Mouse (Mus musculus) right cerebral cortex, postnatal 14 days (tissue): ENCODE measurements around the gene Ppp6r2.
A peak's percentile ranks its signal among the peaks of the same experiment; 100 is the strongest.

Experiments
- DNase-seq: peaks from one replicate; pipeline ENCODE4 v3.0.0; 2022

Ppp6r2 gene

DNA sequence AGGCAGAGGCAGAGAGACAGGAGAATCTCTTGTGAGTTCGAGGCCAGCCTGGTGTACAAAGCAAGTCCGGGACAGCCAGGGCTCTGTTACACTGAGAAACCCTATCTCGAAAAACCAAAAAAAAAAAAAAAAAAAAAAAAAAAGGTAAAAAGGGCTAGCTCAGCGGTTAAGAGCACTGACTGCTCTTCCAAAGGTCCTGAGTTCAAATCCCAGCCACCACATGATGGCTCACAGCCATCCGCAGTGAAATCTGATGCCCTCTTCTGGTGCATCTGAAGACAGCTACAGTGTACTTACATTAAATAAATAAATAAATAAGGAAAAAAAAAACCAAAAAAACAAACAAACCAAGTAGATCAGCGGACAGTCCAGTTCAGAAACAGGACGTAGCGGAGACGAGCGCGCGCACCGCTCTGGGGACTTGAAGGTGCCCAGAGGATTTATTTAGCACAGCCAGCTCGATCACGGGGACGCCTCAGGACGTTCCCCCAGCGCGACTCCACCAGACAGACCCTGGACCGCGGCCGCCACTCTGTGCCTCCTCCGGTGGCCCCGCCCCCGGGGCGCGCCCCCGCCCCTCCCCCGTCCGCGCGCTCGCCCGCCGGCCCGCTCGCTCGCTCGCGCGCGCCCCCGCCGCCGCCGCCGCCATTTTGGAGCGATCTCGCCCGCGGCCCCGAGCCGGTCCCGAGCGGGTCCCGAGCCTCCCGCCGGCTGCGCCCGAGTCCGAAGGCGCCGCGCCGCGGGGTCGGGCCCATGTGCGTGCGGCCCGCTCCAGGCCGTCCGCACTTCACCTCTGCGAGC is at the start of gene Ppp6r2:
Gene Ppp6r2, plus strand, starts transcription at position 639 of the 801 bp plus-strand sequence.
- peak; percentile 82 for DNase-seq

DNA sequence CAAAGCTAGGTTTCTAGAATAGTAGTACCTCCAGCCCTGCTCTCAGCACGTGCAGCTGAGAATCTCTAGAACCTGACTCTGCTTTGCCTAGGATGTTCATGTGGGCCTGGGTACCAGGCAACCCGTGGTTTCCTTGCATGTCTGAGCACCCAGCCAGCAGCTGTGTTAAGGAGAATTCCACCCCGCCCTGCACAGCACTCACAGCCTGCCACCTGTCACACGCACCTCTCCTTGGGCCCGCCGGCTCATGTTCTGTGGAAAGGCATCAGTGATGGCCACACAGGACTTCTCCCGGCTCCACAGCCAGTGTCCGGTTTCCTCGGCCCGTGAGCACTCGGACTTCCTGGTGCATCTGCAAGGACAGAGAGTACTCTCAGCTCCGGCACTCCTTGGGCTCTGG is 45.9 kb upstream of the Ppp6r2 start:
- no peak for DNase-seq

DNA sequence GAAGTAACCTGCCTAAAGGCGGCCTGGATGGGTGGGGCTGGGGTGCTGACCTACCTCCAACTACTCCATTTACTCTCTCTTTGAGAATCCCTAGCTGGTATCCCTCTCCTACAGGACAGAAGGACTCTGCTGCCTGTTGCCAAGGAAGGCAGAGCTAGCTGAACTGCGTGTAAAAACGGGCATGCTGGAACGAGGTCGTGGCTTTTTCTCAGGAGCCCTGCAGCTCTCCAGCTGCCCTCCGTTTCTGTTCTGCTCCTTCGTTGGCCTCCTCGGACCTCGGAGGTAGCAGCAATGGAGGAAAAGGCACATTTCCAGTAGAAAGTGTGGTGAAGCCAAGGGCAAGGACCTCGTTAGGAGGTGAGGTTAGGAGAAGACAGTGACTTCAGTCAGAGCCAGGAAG is 42.4 kb upstream of the Ppp6r2 start:
- no peak for DNase-seq

DNA sequence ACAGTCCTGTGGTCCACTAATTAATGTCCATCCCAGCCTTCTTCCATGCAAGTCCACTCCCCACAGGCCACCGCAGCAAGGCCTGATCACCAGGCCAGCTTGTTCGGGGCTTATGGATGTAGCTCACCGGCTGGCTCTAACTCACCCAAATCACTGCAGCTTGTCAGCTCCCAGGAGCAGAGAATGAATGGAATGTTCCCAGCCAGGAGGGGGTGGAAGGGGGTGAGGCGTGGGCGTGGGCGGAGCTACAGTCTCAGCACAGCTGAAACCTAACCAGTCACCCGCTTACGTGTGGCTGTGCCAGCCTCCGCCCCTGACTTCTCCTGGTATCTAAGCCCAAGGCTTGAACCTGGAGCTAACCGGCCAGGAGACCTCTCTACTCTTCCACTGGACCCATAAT is 41.9 kb upstream of the Ppp6r2 start:
- peak; percentile 80 for DNase-seq

DNA sequence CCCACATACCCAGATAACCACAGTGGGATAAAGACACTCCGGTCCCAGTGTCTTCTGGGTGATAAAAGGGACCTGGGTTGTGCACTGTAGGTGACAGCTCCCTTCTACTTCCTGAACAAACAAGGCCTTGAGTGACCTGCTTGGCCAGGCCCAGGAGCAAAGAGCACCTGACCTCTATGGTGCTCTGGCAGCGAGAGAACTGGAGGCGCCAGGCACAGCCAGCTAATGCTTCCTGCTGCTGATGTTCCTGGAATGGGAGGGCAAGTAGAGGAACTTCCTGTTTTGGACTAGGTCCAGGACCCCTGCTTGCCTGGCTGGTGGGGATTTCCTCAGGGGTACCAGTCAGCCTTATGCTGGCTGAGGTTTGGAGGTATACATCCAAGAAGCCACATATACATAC is 41.3 kb upstream of the Ppp6r2 start:
- no peak for DNase-seq

DNA sequence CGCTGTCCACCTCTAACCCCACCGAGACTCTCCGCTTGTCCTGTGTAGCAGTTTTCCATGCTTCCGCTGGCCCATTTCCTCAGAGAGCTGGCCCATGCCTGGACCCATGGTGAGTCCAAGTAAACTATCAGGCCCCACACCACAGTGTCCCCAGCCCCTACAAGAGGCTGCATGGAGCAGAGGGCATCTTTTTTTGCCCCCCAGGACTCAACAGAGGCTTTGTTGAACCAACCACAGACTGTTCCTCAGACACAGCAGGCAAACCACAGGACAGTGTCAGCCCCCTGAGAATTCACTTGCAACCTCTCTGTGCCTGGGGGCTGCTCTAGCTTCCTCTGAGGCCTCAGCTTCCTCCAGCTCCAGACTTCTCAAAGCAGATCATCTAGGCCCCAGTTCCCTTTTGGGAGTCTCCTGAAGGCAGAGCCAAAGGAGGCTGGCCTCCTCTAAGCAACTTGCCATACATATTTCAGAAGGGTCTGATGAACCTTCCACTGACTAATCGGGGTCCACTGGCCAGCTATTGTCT is 39.8 kb upstream of the Ppp6r2 start:
- no peak for DNase-seq

DNA sequence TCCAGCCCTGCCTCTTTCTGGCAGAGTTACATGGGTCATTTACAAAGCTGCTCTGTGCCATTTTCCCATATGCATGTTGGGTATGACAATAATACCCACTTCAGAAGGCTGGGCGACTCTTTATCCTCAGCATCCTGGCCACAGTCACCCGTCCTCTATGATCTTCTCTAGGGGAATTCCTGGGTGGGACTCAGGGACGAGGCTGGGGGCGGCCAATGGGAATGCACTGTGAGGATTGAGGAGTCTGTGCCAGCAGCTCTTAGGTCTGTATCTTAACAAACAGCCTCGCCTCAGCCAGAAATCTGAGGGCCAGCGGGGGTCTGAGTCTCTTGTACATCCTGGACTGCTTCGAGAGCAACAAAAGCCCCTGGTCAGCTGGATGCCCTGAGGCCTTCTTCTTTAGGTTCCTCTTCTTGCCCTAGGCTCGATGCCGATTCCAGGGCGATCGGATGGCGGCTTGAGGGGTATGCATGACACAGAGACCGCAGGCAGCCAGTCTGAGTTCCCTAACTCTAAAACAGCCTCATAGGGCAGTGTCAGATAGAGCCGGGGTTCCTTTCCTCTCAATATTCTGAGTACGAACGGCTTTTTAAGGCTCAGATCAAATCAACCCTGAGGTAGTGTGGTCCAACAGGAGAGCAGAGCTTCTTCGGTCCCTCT is 38.9 kb upstream of the Ppp6r2 start:
- DNase-seq, result no peak

DNA sequence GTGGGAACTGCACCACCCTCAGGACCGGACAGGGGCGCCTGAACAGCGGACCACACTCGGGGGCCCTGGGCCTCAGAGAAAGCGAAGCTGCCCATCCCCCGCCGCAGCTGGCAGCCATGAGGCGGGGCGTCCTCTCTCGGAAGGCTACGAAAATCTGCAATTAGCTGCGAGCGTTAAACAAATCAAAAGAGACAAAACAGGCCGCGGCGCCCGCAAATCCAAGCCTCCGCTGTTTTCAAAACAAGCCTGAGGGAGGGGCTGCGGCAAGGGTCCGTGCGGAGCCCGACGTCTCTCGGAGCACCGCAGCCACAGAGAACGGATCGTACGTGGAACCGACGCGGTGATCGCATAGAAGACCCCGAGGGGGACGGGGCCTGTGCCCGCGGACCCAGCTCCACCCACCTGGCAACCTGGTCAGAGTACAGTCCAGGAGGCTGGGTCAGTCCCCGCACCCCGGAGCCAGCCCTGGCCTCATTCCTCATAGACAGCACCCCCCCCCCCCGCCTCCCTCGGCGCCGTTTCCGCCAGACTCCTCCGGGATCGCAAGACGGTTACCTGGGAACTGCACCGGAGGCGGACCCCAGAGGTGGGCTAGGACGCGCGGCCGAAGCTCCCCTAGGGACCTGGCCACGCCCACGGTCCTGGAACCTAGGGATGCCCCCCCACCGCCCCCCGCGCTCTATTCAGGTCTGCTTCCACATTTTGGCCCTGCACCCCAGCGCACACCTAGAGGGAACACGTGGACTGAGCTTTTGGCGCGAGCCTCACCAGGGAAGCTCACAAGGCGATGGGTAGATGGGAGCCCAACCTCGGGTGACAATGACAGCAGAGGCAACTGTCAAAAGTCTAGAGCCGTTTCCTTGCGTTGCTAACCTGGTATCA is 38.1 kb upstream of the Ppp6r2 start:
- DNase-seq, result peak; percentile 67

DNA sequence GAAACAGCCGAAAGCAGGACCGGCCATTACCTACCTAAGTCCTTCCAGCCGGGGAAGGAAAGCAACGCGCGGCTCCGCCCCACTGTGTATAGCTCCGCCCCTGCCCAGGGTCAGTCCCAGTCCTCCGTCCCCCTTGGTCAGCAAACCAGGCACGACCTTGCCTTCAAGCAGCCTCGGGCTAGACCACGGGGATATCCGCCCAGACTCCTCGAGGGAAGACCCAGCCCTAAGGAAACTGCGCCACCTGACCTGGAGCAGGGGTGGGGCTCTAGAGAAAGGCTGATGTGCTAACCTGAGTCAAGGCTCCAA is 37.5 kb upstream of the Ppp6r2 start:
- DNase-seq, result peak; percentile 49

DNA sequence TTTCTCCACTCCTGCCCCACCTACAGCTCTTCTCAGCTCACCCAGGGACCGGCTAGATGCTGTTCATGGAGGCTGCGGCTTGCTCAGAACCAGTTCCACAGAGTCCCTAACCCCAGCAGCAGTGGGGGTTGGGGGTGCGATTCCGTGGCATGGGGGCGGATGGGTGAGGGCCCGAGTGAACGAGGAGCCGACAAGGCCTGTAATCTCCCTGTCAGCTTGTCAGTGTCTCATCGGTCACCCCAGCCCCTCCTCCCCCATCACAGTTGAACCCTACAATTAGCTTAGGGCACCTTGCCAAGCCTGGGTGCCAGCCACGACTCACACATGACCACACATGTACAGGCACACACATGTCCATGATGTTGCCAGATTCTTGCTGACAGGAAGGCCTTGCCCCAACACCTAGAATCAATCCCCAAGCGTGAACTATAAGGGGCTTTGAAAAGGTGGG is 36.4 kb upstream of the Ppp6r2 start:
- DNase-seq, result no peak

DNA sequence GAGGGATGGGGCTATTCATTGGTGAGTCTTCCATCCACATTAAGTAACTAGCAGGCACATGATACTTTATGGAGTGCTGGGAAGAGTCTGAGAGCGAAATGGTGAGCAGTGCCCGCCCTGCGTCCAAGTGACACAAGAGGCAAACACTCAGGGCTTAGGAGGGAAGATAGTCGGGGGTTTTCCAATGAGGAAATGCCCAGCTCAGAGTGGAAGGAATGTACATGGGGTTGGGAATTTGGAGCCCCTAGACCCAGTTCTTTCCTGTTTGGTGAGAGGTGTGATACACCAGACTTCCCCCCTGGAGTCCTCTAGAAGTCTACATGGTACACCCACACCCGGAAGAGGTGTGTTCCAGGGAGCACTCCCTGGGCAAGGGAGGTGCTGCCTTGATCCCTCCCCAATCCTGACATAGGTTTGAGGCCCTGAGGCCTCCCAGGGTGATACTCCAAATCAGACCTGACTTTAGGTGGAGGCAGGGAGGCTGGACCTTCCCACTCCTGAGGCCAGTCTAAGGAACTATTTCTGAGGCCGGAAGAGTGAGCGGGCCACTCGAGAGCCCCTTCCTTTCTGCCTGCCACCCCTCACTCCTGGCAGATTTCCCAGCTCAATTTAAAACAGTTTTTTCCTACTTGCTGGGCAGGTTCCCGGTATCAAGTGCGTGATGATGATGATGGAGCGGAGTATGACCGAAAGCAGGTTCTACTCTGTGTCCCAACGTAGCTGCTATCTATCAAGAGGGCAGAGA is 35.8 kb upstream of the Ppp6r2 start:
- no peak for DNase-seq

DNA sequence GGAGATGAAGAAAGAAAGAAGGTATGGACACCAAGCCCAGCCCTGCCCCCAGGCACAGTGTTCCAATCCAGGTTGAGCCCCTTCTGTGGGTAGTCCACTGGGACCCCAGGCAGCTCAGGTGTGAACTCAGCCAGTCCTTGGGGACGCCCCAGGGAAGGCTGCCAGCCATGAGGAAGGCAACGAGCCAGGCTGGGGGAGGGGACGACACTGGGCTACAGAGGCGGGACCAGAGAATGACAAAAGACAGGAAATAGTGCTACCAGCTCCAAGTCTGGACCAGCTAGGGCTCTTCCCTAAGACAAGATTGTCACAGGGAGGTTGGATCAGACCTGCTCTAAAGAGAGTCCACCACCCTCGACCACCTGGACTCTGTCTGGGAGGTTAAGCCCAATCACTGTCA is 34.2 kb upstream of the Ppp6r2 start:
- peak; percentile 62 for DNase-seq

DNA sequence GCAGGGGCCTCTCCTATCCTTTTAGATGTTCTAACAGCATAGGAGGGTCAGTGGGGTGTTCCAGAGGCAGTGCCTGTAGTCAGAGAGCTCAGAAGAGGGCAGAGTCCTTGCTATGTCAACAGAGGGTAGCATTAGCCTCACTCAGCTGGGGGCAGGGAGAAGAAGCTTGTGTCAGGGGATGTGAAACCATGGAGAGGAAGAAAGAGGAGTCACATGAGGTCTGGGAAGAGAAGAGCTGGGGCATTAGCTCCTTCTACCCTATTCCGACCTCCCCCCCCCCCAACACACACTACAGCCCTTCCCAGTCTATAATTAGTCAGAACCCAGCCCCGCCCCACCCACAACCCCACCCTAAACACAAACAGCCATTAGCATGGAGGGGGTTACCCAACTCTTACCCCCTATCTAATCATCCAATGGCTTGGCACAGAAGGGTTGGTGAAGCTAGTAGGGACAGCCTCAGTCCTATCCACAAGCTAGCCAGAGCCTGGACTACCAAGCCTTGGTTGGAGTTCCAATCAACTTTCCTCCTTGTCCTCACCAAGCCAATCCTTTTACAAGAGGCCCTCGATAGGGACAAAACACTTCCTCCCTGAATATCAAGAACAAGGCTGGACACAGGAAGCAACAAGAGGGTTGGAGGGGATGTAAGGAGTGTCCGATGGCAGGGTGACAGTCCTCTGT is 33.6 kb upstream of the Ppp6r2 start:
- no peak for DNase-seq

DNA sequence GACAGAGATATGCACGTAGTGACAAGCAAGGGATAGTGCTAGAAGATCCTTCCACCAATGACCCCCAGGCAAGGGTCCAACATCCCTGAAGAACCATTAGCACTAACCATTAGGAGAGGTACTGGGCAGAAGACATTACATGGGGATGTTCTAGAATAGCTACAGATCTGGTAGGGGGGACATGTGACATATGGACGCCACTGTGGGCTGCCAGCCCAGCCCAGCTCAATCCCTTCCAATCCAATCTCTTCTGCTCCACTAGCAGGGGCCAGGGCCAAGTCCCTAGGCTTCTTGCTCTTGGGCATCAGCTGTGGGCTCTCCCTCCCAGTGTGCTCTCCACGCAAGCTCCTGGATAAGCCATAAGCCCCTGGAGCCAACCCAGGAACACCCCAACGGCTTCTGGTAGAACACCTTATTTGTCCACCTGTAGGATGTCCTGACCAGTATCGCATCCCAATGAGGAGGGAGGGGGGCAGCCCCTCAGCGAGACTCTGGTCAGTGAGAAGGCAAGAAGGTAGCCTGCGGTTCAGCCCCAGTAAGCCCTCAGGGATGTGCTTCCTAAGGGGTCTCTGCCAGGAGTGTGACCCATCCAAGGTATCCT is 33.0 kb upstream of the Ppp6r2 start:
- no peak for DNase-seq

DNA sequence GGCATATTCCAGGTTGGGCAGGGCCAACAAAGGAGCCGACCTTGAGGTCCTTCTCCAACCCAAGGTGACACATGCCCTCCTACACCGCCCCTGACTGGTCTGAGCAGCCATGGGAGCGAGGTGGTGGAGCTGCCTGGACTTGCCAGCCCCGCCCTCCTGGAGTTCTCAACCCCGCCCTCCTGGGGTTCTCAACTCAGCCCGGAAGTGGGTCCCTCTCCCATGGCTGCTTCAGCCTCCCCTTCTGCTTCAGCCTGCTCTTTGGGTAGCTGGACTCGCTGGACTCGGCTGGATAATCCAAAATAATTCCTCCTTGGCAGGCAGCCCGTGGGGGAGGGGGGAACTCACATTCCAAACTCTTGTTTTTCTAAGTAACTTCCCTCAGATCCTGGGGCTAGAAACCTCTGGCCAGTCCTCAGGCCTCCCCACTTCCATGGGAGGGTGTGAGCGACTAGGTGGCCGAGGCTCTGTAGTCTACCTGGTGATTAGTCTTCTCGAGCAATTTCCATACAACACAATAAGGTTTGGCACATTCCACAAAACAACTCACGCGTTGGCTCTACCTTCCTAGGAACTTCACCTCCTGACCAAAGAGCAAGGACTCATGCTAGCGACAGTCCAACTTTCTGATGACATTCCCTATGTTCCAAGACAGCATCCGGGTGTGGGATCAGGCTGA is 32.3 kb upstream of the Ppp6r2 start:
- no peak for DNase-seq

DNA sequence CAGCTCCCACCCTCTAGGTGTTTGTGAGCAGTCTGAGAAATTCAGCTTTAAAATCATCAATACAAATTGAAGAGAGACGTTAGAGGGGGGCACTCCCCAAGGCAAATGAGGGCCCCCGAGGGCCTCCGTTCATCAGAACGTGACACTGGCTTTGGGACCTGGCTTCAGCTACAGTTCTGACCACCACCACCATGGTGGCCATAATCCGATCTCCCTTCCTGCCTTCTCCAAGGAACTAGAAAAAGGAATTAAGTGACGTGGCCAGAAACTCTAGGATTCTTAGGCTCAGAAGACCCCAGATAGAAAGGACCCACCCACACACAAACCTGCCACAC is 31.8 kb upstream of the Ppp6r2 start:
- no peak for DNase-seq

DNA sequence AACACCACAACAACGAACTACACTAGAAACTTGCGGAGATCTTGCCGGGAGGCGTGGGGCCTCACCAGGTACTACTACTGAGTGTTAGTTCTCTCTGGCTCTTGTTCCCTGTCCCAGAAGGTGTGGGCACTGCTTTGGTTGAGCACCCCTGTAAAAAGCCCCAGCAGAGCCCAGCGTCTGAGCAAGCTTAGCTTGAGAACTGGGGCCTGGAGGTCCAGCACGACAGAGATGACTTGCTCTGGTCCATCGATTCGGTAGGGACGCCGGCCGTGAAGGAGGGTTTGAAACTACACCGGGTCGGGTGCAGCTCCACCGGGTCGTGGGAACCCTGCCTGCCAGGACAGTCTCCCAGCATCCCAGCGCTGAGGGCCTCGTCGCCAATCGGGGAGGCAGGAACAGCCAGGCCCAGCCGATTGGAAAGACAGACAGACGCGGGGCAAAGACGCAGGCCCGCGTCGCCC is 31.2 kb upstream of the Ppp6r2 start:
- DNase-seq, result no peak

DNA sequence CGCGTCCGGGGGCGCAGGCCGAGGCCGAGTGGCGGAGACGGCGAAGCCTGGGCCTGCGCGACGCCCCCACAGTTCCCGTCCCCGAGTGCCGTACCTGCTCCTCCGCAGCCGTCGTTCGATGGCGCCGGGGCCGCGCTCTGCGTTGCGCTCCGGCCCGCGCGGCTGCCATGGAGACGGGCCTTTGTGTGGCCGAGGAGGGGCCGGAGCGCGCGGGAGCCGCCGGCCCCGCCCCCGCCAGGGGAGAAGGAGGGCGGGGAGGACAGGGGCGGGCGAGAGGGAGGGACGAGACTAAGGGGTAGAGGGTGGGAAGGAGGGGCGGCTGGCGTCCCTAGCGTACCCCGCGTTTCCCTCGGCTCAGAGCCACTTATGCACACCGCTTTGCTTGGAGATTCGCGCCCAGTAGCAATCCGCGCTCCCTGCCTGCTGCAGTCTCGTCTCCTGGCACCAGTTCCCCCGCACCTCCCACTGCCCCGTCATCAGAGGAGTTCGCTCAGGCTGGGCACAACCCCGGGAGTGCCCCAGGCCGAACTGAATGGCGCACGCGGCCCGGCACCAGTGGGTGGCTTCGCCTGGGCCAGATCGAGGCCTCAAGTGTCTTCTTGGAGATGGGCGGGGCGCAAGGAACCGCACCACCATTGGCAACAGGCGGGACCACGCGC is 30.7 kb upstream of the Ppp6r2 start, which contains the start of gene Plxnb2:
Gene Plxnb2, minus strand, starts transcription at position 218 of the 659 bp plus-strand sequence.
- peak; percentile 74 for DNase-seq

DNA sequence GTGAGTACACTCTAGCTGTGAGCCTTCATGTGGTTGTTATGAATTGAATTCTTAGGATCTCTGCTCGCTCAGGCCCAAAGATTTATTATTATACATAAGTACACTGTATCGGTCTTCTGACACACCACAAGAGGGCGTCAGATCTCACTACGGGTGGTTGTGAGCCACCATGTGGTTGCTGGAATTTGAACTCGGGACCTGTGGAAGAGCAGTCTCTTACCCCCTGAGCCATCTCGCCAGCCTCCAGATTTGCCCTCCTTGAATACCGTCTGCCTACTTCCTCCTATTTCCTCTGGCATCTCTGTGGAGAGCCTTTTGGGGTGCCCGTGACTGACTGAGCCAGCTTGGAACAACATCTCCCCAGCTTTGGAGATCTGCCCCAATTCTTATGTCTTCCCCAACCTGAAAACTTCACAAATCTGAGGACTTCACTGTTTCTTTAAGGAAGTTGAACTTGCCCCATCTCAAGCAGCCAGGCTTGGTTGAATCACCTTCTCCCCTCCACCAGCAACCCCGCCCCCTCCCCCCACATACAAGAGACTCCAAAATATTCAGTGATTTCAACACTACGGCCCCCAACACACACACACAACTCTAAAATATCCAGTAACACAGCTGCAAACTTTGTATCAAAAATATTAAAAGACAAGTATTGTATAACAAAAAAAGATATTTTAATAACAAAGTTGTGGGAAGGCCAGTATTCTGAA is 29.6 kb upstream of the Ppp6r2 start:
- no peak for DNase-seq

DNA sequence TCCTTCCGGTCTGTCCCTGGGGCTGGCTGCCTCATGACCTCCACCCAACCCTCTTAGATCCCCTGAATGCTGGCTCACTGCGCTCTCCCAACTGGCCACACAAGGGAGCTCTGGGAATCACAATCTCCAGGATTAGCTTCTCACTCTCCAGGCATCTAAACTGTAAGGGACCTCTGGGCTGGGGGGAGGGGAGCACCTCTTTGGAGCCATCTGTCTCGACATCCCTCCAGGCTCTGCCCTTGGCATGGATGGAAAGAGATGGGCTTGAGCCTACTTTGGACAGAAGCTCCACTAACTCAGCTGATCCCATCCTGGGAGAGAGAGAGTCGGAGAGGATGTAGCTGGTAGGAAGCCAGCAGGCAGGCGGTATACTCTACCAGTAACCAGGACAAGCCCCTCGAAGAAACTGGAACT is 29.0 kb upstream of the Ppp6r2 start:
- no peak for DNase-seq
